Mouse (Mus musculus) brain, embryonic 14.5 days (tissue): ENCODE results near the gene Zfp362.

Experiments
- CTCF ChIP-seq: fragments of 200-500 bp; IDR thresholded peaks from 2 replicates; pipeline ENCODE4 v1.5.1; 2012; ENCODE audit warnings: inconsistent platforms, mild to moderate bottlenecking, moderate library complexity, borderline replicate concordance; ENCODE audit not compliant: insufficient read depth, insufficient read length; ENCODE audit errors: extremely low read depth
- POLR2A ChIP-seq: fragments of 200-500 bp; IDR thresholded peaks from 2 replicates; pipeline ENCODE4 v1.6.1; 2012; ENCODE audit warnings: mild to moderate bottlenecking, inconsistent platforms, borderline replicate concordance; ENCODE audit not compliant: poor library complexity, insufficient read depth, insufficient read length, severe bottlenecking; ENCODE audit errors: extremely low read depth

DNA sequence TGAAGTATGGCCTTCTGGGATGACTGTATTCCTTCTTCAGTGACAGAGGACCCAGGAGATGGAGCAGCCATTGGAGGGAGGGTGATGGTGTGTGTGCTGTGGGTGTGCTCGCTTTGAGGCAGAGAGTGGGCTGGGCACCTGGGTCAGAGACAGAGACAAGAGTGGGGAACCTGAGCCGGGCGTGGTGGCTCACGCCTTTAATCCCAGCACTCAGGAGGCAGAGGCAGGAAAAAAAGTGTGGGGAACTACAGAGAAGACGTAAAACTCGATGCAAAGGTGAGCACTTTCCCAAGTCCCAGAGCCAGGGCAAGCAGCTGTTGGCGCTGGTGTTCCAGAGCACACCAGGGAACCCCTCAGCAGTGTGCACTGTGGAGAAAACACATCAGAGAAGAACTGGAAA, 43.8 kb upstream of the Zfp362 start:
- TF ChIP-seq POLR2A = no peak
- no peak for TF ChIP-seq CTCF
